Mouse (Mus musculus) E14TG2a.4 (cell line): Measurements from ENCODE around the gene 4930469K13Rik.

Source experiments
- H3K27me3 ChIP-seq: 2 replicates; pipeline ENCODE4 v1.6.1; 2014; ENCODE audit warnings: low read length, control low read depth; ENCODE audit not compliant: insufficient read depth
- H3K36me3 ChIP-seq: 2 replicates; pipeline ENCODE4 v1.6.1; 2014; ENCODE audit warnings: low read length, control low read depth; ENCODE audit not compliant: insufficient read depth
- H3K4me1 ChIP-seq: replicated peaks from 2 replicates; pipeline ENCODE4 v1.6.1; 2014; ENCODE audit warnings: low read depth, low read length, control low read depth
- H3K4me3 ChIP-seq: replicated peaks from 2 replicates; pipeline ENCODE4 v1.5.1; 2014; ENCODE audit warnings: mild to moderate bottlenecking, low read length
- H3K9me3 ChIP-seq: 2 replicates; pipeline ENCODE4 v1.6.1; 2014; ENCODE audit warnings: low read length, control low read depth
- CTCF ChIP-seq: conservative IDR thresholded peaks from 2 replicates; pipeline ENCODE4 v1.5.1; 2014; ENCODE audit warnings: low read length
- NANOG ChIP-seq: IDR thresholded peaks from 2 replicates; pipeline ENCODE4 v1.6.1; 2014; ENCODE audit warnings: borderline replicate concordance, low read length, mixed read lengths
- POU5F1 ChIP-seq: IDR thresholded peaks from 2 replicates; pipeline ENCODE4 v1.6.1; 2014; ENCODE audit warnings: low read length, borderline replicate concordance

The 4930469K13Rik gene

DNA sequence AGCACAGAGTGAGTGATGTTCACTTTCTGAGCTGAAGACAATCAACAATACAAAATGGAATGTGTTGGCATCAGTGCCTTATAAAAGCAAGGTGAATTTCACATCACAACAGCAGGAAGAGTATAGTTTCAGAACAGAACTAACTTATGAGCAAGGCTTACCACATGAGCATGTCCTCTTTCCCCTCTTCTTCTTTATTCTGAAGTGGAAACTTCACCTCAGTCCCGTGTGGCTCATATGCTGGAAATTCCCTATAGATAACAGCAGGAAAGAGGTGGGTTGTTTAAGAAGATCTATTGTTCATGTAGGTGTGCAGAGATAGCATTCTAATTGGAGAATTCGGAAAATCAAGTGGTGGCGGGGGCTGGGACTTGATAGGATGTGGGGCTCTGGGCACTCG is 3.5 kb upstream of the 4930469K13Rik start:
- Histone ChIP-seq H3K4me1 (no peaks in the 10 kb centered on the region), H3K9me3 (peaks cover 5% of the 10 kb centered on the region), H3K27me3 (peaks cover 18% of the 10 kb centered on the region), H3K4me3 (no peak overlapping the region), H3K36me3 (no peaks in the 10 kb centered on the region)
- TF ChIP-seq POU5F1 (no peak), NANOG (no peak), CTCF (no peak)

DNA sequence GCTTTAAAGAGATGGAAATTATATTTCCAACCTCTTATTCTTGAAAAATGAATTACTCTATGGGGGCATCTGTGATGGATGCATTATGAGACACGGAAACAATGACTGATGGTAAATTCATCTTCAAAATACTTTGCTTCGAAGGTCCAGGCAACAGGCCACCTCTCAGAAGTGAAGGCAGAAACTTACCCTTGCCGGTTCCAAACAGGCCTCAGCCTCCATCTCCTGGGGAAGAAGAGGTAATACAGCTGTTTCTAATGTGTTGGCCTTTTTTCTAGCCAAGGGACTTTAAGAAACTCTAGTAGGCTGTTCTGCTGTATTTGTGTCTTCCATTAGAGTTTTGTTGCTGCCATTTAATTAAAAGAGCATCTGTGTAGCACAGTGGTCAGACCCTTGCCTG is 11.3 kb downstream of the 4930469K13Rik start:
- H3K9me3 ChIP-seq = no peaks in the 10 kb centered on the region
- no peaks in the 10 kb centered on the region for H3K36me3 ChIP-seq
- H3K27me3 ChIP-seq = peaks cover 3% of the 10 kb centered on the region; the same call in 1 of the 2 replicates
- H3K4me3 ChIP-seq = no peak overlapping the region
- no peak for TF ChIP-seq NANOG
- TF ChIP-seq POU5F1 = no peak
- H3K4me1 ChIP-seq = no peaks in the 10 kb centered on the region

DNA sequence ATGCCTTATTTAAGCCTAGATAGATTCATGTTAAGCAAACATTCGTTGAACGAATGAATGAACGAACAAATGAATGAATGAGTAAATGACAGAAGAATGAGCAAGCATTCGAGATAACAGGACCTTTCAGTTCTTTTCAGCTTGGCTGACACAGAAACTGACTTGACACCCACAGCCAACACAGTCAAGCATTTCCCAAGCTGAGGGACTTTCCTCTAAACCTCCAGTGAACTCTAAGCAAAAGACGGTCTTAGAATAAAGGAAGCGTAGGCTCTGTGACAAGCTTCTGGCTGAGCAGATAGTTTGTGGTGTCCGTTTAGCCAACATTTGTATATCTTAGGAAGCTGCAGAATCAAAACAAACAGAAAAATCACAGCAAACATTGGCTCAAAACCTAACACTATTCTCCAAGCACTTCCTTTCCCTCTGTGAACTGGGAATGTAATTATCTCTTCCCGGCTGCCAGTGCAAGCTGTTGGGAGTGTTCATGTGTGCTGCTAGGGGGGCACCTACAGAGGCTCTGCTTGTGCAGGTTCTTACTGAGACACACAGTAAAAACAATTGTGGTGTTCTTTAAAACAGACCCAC is 12.1 kb downstream of the 4930469K13Rik start:
- no peaks in the 10 kb centered on the region for H3K4me1 ChIP-seq
- H3K27me3 ChIP-seq = peaks cover 3% of the 10 kb centered on the region; the same call in 1 of the 2 replicates
- no peak for TF ChIP-seq NANOG
- TF ChIP-seq CTCF = no peak
- no peak for TF ChIP-seq POU5F1
- H3K4me3 ChIP-seq = no peak overlapping the region
- no peaks in the 10 kb centered on the region for H3K36me3 ChIP-seq
- no peaks in the 10 kb centered on the region for H3K9me3 ChIP-seq

DNA sequence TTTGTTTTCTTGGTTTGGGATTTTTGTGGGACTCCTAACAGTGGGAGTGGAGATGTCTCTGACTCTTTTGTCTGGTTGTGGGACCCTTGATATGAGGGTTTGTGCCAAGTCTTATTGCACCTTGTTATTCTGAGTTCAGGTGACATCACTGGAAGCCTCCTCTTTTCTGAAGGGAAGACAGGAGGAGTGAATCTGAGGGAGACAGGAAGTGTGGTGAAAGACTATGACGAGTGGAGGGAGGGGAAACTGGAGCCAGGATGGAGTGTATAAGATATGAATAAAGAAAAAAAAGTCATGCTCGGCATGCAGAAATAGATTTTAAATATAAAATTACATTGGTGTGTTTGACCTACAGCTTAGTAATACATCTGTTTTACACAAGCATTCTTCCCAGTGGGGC is 13.7 kb downstream of the 4930469K13Rik start:
- Histone ChIP-seq H3K4me1 (no peaks in the 10 kb centered on the region), H3K36me3 (no peaks in the 10 kb centered on the region), H3K9me3 (no peaks in the 10 kb centered on the region), H3K4me3 (no peak overlapping the region), H3K27me3 (peaks cover 7% of the 10 kb centered on the region; the same call in 1 of the 2 replicates)
- TF ChIP-seq POU5F1 (no peak), CTCF (no peak), NANOG (no peak)

DNA sequence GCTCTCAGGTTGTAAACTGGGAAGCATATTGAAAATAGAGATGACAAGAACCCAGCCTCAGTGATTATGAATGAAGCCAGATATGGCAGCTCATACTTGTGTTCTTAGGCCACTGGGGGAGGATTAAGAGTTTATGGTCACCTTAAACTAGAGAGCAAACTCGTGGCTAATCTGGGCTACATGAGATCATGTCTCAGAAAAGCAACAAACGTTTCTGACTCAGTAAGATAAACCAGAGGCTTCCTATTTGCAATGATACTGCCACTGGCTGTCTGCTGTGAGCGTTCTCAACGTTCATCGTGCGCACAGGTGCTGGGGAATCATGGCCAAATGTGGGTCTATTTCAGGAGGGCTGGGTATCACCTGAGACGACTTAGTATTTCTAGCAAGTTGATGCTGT is 14.6 kb downstream of the 4930469K13Rik start:
- no peak for TF ChIP-seq NANOG
- no peak for TF ChIP-seq CTCF
- TF ChIP-seq POU5F1 = no peak
- H3K36me3 ChIP-seq = no peaks in the 10 kb centered on the region
- H3K9me3 ChIP-seq = no peaks in the 10 kb centered on the region
- H3K4me1 ChIP-seq = no peaks in the 10 kb centered on the region
- no peak overlapping the region for H3K4me3 ChIP-seq
- peaks cover 7% of the 10 kb centered on the region; the same call in 1 of the 2 replicates for H3K27me3 ChIP-seq

DNA sequence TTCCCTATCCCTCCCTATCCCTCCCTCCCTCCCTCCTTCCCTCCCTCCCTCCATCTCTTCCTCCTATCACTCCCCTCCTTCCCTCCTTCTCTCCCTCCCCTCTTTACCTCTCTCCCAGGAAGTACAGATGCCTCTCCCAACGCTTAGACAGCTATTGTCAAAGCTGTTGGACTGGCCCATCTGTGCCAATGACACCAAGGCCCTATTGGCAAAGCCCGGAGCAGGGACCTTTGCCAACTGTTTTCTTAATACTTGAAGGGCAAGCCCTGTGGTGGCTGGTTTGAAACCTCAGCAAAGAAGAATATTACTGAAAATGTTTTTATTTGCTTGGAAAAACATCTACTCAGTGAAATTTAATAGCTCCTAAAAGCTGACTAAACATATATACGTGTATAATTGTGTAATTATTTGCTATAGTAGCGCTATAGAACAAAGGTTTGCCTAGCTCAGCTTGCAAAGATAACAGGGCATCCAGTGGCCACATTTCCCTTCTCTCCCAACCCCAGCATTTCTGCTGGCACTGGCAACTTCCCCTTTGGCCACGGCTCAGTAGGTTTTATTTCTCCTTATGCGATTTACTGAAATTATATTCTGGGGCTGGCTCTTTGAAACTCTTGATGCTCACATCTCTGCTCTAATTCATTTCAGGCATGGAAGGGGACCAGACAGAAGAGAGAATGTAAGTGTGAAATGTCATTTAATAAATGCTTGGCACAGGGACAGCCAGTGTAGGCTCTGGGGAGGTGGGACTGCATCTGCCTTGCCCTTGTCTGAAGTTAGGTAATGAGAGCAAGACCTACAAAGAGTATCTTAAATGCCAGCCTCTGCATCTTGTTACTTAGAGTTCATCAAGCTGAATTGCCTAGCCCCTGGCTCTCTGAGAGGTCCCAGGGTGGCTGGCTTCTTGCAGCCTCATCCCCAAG is 18.6 kb downstream of the 4930469K13Rik start:
- H3K4me1 ChIP-seq = no peaks in the 10 kb centered on the region
- no peak for TF ChIP-seq NANOG
- TF ChIP-seq CTCF = no peak
- no peak for TF ChIP-seq POU5F1
- H3K9me3 ChIP-seq = no peaks in the 10 kb centered on the region
- H3K4me3 ChIP-seq = no peak overlapping the region
- H3K36me3 ChIP-seq = no peaks in the 10 kb centered on the region
- H3K27me3 ChIP-seq = peaks cover 10% of the 10 kb centered on the region

DNA sequence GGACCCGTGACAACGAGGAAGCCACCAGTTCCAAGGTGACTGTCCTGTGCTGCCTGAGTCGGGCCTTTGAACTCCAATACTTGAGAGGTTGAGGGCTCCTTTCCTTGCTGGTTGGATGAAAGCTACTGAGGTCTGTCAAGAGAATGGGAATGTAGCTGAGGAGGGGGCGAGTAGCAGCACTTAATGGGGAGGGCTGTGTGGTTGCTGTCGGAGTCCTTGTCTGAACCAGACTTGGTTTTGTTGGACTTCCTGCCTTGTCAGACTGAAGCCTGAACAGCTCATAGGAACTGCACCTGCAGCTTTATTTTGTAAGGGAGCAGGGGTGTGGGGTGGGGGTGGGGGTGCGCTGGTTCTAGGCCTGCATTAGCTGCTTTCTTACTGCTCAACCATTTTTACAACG is 19.8 kb downstream of the 4930469K13Rik start:
- Histone ChIP-seq H3K4me1 (0 out of 2 replicates have a peak, but pooled peaks cover 2% of the 10 kb centered on the region), H3K9me3 (no peaks in the 10 kb centered on the region), H3K27me3 (peaks cover 20% of the 10 kb centered on the region), H3K4me3 (no peak overlapping the region), H3K36me3 (no peaks in the 10 kb centered on the region)
- TF ChIP-seq NANOG (no peak), POU5F1 (no peak), CTCF (no peak)

DNA sequence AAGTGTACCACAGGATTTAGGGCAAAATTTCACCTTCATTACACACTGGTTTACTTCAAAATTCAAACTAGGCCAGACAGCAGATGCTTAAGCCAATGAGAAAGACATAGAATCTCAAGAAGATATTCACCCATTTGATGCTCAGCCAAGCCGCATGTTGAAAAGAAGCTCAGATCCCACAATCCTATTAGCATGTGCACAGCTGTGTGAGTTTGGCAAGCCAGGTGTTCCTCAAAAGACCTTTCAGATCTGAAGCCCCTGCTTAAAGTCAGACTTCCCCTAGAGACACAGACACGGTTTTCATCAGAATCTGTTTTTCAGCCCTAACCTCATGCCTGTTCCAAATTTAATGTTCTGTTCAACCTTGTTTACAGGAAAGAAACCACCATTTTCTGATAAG is 20.5 kb downstream of the 4930469K13Rik start:
- Histone ChIP-seq H3K27me3 (peaks cover 20% of the 10 kb centered on the region), H3K9me3 (no peaks in the 10 kb centered on the region), H3K36me3 (no peaks in the 10 kb centered on the region), H3K4me3 (no peak overlapping the region), H3K4me1 (peaks cover 8% of the 10 kb centered on the region)
- no peak for TF ChIP-seq CTCF

DNA sequence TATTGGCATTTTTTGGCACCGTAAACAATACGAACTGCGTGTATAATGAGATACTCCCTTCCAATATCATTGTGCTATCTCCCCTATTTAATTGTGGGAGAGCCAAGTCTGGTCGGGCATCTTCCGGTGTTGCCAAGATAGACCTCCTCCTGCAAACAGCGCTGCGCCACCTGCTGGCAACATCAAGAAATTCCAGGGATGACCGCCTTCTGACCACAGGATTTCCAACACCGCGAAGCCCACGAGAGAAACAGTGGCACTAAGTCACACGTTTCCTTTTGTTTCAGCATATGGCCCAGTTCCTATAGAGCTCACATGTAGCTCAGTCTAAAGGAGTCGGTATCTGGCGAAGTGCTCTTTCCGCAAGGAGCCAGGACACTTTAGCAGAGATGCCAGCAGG is 24.6 kb downstream of the 4930469K13Rik start:
- H3K27me3 ChIP-seq = peaks cover 20% of the 10 kb centered on the region
- peaks cover 19% of the 10 kb centered on the region for H3K4me1 ChIP-seq
- H3K36me3 ChIP-seq = no peaks in the 10 kb centered on the region
- H3K9me3 ChIP-seq = no peaks in the 10 kb centered on the region
- H3K4me3 ChIP-seq = no peak overlapping the region
- TF ChIP-seq NANOG (no peak), CTCF (peak; percentile 71)
